Mouse (Mus musculus) cortical plate, adult 2 months (tissue): ENCODE measurements around the gene Cdipt.

Source experiments
- CTCF ChIP-seq: fragments of 200-500 bp; IDR thresholded peaks from 2 replicates; pipeline ENCODE4 v1.5.1; 2011; ENCODE audit warnings: mild to moderate bottlenecking, control low read depth, low read length; ENCODE audit not compliant: insufficient read depth; ENCODE audit errors: extremely low read depth
- POLR2A ChIP-seq: fragments of 200-500 bp; IDR thresholded peaks from 2 replicates; pipeline ENCODE4 v1.6.1; 2011; ENCODE audit warnings: mild to moderate bottlenecking, low read length, control low read depth; ENCODE audit not compliant: insufficient read depth; ENCODE audit errors: extremely low read depth

- TF ChIP-seq POLR2A (no peak), CTCF (no peak)
These were observed 23.1 kb upstream of the Cdipt start for GRCm38 (mm10) chr7:126952646-126953045.
